Mouse (Mus musculus) thymus, adult 2 months (tissue): Measurements from ENCODE around the gene Tanc1. TPM values are rescaled to one million over a fixed set of nuclear protein-coding genes. Genes with fewer than 3 reads are reported as not detected.

Experiments
- DNase-seq: peaks from one replicate; pipeline ENCODE4 v3.0.0; 2021
- H3K27ac ChIP-seq: fragments of 200-500 bp; 2 replicates; pipeline ENCODE4 v1.5.1; 2012; ENCODE audit warnings: low read length, control low read depth; ENCODE audit not compliant: control insufficient read depth, insufficient read depth
- H3K27me3 ChIP-seq: fragments of 200-500 bp; 2 replicates; pipeline ENCODE4 v1.6.1; 2012; ENCODE audit warnings: mild to moderate bottlenecking, low read length, moderate library complexity, mixed read lengths; ENCODE audit not compliant: control insufficient read depth, insufficient read depth
- H3K36me3 ChIP-seq: fragments of 200-500 bp; 2 replicates; pipeline ENCODE4 v1.6.1; 2012; ENCODE audit warnings: mild to moderate bottlenecking, low read length, moderate library complexity; ENCODE audit not compliant: control insufficient read depth, insufficient read depth
- H3K4me1 ChIP-seq: fragments of 200-500 bp; replicated peaks from 2 replicates; pipeline ENCODE4 v1.6.1; 2012; ENCODE audit warnings: low read length; ENCODE audit not compliant: control insufficient read depth, insufficient read depth
- H3K4me3 ChIP-seq: fragments of 200-500 bp; 2 replicates; pipeline ENCODE4 v1.5.1; 2012; ENCODE audit warnings: mild to moderate bottlenecking, low read length, control low read depth, moderate library complexity; ENCODE audit not compliant: control insufficient read depth, insufficient read depth
- CTCF ChIP-seq: fragments of 200-500 bp; IDR thresholded peaks from 2 replicates; pipeline ENCODE4 v1.5.1; 2012; ENCODE audit warnings: mild to moderate bottlenecking, control low read depth, low read length, moderate library complexity, borderline replicate concordance; ENCODE audit not compliant: control insufficient read depth, poor library complexity, insufficient read depth; ENCODE audit errors: extremely low read depth
- POLR2A ChIP-seq: fragments of 200-500 bp; IDR thresholded peaks from 2 replicates; pipeline ENCODE4 v1.6.1; 2012; ENCODE audit warnings: mild to moderate bottlenecking, low read length, control low read depth, moderate library complexity; ENCODE audit not compliant: control insufficient read depth, poor library complexity, insufficient read depth; ENCODE audit errors: extremely low read depth
- WGBS: fragments of 180-500 bp; shearing (Covaris S2); methylation state at CpG from one replicate; pipeline ENCODE4 v1.1.7; 2018; 5-methylcytosine and 5-hydroxymethylcytosine counted together
- polyA plus RNA-seq: library from polyadenylated mRNA; depleted of rRNA; stranded (reverse); fragments of >200 nt; gene quantifications from 2 replicates; pipeline ENCODE4 v1.2.3, GENCODE M21; 2012

Tanc1 gene
- polyA plus RNA-seq, 1 experiment = 7.3 TPM

DNA sequence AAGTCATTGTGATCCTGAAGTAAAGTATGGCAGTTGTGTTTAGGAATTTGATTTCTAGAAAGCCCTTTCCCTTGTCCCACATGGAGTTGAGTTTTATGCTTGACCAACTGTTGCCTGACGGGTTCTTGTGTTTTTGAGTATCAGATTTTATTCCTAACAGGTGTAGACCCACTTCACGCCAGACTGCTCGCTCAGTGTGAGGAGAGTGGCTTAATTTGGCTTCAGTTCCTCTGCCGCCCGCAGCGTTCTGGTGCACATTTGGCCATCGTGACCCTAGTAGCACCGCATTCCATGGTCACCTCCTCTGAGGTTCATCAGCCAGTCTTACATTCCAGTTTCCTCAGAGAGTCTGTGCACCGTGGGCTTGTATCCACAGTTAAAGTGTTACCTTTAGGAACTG is 88.1 kb downstream of the Tanc1 start:
- DNase-seq = no peak
- no peaks in the 10 kb centered on the region for H3K27me3 ChIP-seq
- no peak for TF ChIP-seq CTCF
- no peak for TF ChIP-seq POLR2A
- 96% methylated on average over 9 of the region's 9 CpGs for WGBS
- H3K4me1 ChIP-seq = no peaks in the 10 kb centered on the region
- no peaks in the 10 kb centered on the region for H3K36me3 ChIP-seq
- H3K4me3 ChIP-seq = no peak overlapping the region
- no peak overlapping the region for H3K27ac ChIP-seq

DNA sequence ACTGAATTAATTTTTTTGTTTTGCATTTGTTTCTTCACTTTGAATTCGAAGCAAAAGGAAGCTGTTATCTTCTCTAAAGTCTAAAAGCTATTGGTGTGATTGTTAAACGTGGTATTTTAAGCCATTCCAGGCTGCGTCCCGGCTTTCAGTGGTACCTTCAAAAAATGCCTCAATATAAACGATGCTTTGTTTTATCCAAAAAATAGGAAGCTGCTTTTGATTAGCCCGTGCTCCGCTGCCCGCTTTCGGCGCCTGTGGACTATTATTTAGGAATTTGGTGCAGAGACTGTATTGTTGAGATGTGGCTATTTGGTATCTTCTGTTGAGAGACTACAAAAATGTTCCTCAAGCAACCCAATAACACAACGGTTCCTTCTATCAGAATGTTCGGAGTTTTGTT is 93.4 kb downstream of the Tanc1 start:
- 97% methylated on average over 12 of the region's 12 CpGs for WGBS
- H3K27me3 ChIP-seq = no peaks in the 10 kb centered on the region
- no peaks in the 10 kb centered on the region for H3K4me1 ChIP-seq
- DNase-seq = no peak
- no peaks in the 10 kb centered on the region for H3K36me3 ChIP-seq
- H3K27ac ChIP-seq = no peak overlapping the region
- TF ChIP-seq POLR2A (no peak), CTCF (no peak)
- no peak overlapping the region for H3K4me3 ChIP-seq

DNA sequence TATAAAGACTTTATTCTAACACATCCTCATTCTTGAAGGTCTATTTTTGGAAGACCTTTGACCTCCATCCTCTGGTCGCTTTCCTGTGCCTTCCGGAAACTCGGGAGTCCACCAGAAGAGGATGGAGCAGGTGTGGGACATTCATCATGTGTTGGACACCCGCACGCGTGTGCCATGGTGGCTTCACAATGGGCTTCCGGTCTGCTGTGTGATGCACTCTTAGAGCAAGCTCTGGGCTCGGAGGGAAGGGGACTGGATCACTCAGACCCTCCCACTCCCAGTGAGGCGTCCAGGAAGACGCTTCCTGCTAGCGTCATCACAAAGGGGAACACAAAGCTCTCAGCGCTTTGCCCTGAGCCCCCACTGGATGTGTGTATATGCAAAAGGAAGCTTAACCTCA is 95.0 kb downstream of the Tanc1 start:
- no peak for DNase-seq
- Histone ChIP-seq H3K27ac (no peak overlapping the region), H3K27me3 (no peaks in the 10 kb centered on the region), H3K36me3 (no peaks in the 10 kb centered on the region), H3K4me1 (no peaks in the 10 kb centered on the region), H3K4me3 (no peak overlapping the region)
- no peak for TF ChIP-seq CTCF
- TF ChIP-seq POLR2A = no peak
- 87% methylated on average over 12 of the region's 12 CpGs for WGBS

DNA sequence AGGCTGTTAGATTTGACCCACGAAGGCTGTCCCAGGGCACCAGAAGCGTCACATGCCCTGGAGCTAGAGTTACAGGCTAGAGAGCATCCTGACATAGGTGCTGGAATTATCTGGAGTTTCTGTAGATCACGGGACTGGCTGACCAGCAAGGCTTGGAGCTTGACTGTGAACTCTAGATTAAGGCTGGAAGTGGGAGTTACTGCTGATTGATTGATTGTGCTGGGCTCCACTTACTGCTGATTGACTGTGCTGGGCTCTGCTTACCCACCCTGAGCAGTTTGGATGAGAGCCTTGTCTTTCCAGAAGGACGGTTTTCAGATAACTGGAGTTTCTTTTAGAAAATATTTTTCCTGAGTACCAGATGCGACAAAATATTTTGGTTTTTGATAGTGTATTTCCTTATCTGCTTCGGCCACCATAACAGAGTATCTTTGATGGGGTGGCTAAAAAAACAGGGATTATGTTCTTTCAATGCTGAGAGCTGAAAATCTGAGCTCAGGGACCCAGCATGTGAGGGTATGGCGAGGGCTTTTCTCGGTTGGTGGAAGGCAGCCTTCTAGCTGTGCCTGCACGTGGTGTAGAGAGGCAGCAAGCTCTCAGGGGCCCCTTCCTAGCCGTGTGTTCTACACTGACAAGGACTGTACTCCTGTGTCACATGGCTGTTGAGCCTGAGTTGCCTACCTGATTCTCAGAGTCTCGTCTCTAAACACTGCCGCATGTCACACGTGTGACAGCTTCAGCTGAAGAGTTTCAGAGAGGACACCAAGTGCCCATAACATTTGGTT is 96.3 kb downstream of the Tanc1 start:
- no peak for TF ChIP-seq POLR2A
- no peak for DNase-seq
- Histone ChIP-seq H3K36me3 (no peaks in the 10 kb centered on the region), H3K4me3 (no peak overlapping the region), H3K27ac (no peak overlapping the region), H3K27me3 (no peaks in the 10 kb centered on the region), H3K4me1 (no peaks in the 10 kb centered on the region)
- 94% methylated on average over 13 of the region's 13 CpGs for WGBS

DNA sequence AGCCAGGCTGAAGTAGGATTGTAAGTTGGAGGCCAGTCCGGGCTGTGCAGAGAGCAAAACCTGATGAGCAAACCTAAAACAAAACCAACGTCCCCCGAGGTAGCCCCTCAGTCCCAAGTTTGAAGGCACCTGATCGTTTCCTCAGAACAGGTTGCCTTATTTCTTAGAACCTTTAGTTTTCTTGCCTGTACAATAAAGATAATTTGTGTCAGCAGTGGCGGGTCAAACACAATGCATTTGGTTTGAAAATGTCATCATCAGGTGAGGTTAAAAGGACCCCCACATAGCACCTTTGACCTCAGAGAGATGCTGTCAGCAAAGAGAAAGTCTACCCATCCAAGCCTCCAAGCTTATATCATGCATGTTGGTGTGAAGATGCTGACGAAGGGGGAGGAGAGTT is 98.9 kb downstream of the Tanc1 start:
- WGBS = 96% methylated on average over 6 of the region's 6 CpGs
- TF ChIP-seq POLR2A = no peak
- TF ChIP-seq CTCF = no peak
- H3K4me1 ChIP-seq = no peaks in the 10 kb centered on the region

DNA sequence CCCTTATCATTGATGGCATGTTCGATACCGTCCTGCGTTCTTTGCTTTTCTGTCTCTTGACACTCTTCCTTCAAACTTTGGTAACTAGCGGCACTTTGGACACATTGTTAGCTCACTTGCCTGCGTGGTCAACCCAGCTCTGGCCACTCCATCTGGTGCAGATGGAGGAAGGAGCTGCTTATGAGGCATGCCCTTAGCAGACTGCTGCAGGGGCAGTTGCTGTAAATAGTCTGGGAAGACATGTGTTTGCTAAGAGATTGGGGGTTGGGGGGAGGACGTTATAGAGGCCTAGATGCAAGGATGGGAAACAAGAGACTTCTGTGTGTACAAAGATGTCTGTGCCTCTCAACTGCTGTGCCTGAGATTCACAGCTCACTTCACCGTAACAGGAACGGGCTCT is 100.2 kb downstream of the Tanc1 start:
- no peak for TF ChIP-seq CTCF
- TF ChIP-seq POLR2A = no peak
- H3K27ac ChIP-seq = no peak overlapping the region
- no peak overlapping the region for H3K4me3 ChIP-seq
- no peaks in the 10 kb centered on the region for H3K4me1 ChIP-seq
- no peaks in the 10 kb centered on the region for H3K27me3 ChIP-seq
- 94% methylated on average over 8 of the region's 8 CpGs for WGBS
- H3K36me3 ChIP-seq = no peaks in the 10 kb centered on the region
- no peak for DNase-seq

More for the DNA sequence above, 98.9 kb downstream of the Tanc1 start:
- no peaks in the 10 kb centered on the region for H3K36me3 ChIP-seq
- H3K27ac ChIP-seq = no peak overlapping the region
- H3K27me3 ChIP-seq = no peaks in the 10 kb centered on the region
- no peak for DNase-seq
- no peak overlapping the region for H3K4me3 ChIP-seq

DNA sequence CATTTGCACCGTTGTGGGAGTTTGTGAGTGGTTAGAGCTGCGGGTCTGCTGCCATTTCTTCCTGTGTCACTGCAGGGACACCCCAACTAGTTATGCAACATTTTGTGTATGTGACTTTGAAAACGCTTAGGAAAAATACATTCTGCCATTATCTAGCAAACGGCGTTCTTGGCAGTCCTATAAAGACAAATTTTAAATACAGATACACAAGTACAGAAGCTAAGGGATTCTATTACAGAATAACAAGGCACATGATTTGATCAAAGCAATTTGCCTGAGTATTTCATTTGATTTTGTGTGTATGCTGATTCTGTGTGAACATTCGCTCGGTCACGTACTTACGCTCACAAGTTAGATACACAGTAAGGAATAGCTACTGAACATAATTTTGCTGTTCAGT is 100.6 kb downstream of the Tanc1 start:
- no peak overlapping the region for H3K4me3 ChIP-seq
- TF ChIP-seq POLR2A (no peak), CTCF (no peak)
- no peaks in the 10 kb centered on the region for H3K36me3 ChIP-seq
- H3K4me1 ChIP-seq = no peaks in the 10 kb centered on the region
- DNase-seq = no peak
- no peak overlapping the region for H3K27ac ChIP-seq
- no peaks in the 10 kb centered on the region for H3K27me3 ChIP-seq
- WGBS = 93% methylated on average over 9 of the region's 9 CpGs
